Mouse (Mus musculus) kidney, embryonic 15.5 days (tissue): ENCODE data around the gene Tmem9. TPM values are rescaled to one million over a fixed set of nuclear protein-coding genes. Genes with fewer than 3 reads are reported as not detected.

Experiments used
- ATAC-seq: fragments of 200-750 bp; cut with Nextera tagmentation; replicated peaks from 2 replicates; pipeline ENCODE4 v1.8.0; 2017; ENCODE audit warnings: moderate TSS enrichment; ENCODE audit not compliant: low FRiP score
- H3K27ac ChIP-seq: fragments of 300-500 bp; sonication (generic); 2 replicates; pipeline ENCODE4 v1.5.1; 2015; ENCODE audit warnings: mild to moderate bottlenecking, inconsistent platforms
- H3K27me3 ChIP-seq: fragments of 300-500 bp; sonication (generic); 2 replicates; pipeline ENCODE4 v1.6.1; 2015; ENCODE audit warnings: inconsistent platforms
- H3K36me3 ChIP-seq: fragments of 300-500 bp; sonication (generic); 2 replicates; pipeline ENCODE4 v1.6.1; 2015; ENCODE audit warnings: inconsistent platforms
- H3K4me1 ChIP-seq: fragments of 300-500 bp; sonication (generic); 2 replicates; pipeline ENCODE4 v1.6.1; 2015; ENCODE audit warnings: inconsistent platforms
- H3K4me2 ChIP-seq: fragments of 300-500 bp; sonication (generic); 2 replicates; pipeline ENCODE4 v1.6.1; 2015; ENCODE audit warnings: moderate library complexity, mild to moderate bottlenecking, inconsistent platforms
- H3K4me3 ChIP-seq: fragments of 300-500 bp; sonication (generic); replicated peaks from 2 replicates; pipeline ENCODE4 v1.5.1; 2015; ENCODE audit warnings: mild to moderate bottlenecking, inconsistent platforms
- H3K9ac ChIP-seq: fragments of 300-500 bp; sonication (generic); 2 replicates; pipeline ENCODE4 v1.6.1; 2015; ENCODE audit warnings: mild to moderate bottlenecking, inconsistent platforms
- H3K9me3 ChIP-seq: fragments of 300-500 bp; sonication (generic); replicated peaks from 2 replicates; pipeline ENCODE4 v1.6.1; 2016; ENCODE audit warnings: inconsistent platforms
- WGBS: fragments of 180-500 bp; shearing (Covaris S2); methylation state at CpG from one replicate; pipeline ENCODE4 v1.1.7; 2015; ENCODE audit warnings: mixed read lengths; 5-methylcytosine and 5-hydroxymethylcytosine counted together
- polyA plus RNA-seq: library from polyadenylated mRNA; unstranded; fragments of >200 nt; fragmentation: Nextera tagmentation; extraction: Ambion mirVana; gene quantifications from 2 replicates; pipeline ENCODE4 v1.2.1, GENCODE M21; 2015

Gene Tmem9
- polyA plus RNA-seq, 1 experiment from 2014 or later = 224 TPM

- no peaks in the 10 kb centered on the region for H3K4me1 ChIP-seq
- H3K4me3 ChIP-seq = no peak overlapping the region
- no peak overlapping the region for H3K9ac ChIP-seq
- no peaks in the 10 kb centered on the region for H3K36me3 ChIP-seq
- no peaks in the 10 kb centered on the region for H3K9me3 ChIP-seq
- no peak overlapping the region for H3K4me2 ChIP-seq
- H3K27ac ChIP-seq = no peak overlapping the region
- ATAC-seq = no peak
- 81% methylated on average over 2 of the region's 2 CpGs for WGBS
- peaks cover 3% of the 10 kb centered on the region for H3K27me3 ChIP-seq
Measured at GRCm38 (mm10) chr1:136001438-136001837, 6.5 kb upstream of the Tmem9 start.

- Histone ChIP-seq H3K27ac (no peak within 1 kb of the TSS), H3K27me3 (peaks cover 11% of the 10 kb centered on the region), H3K36me3 (no peaks in the 10 kb centered on the region), H3K4me3 (peak within 1 kb of the TSS; percentile 55), H3K9me3 (no peaks in the 10 kb centered on the region), H3K4me1 (peaks cover 15% of the 10 kb centered on the region), H3K4me2 (peak within 1 kb of the TSS; percentile 87), H3K9ac (0 out of 2 replicates have a peak within 1 kb of the TSS, but pooled peaks have one; percentile 23)
- ATAC-seq = no peak
- 64% methylated on average over 3 of the region's 3 CpGs for WGBS
Measured at GRCm38 (mm10) chr1:136006292-136006748, 1.6 kb upstream of the Tmem9 start, which contains the start of gene Igfn1. Igfn1 (minus strand) TSS chr1:136006342.

- Histone ChIP-seq H3K9me3 (no peaks in the 10 kb centered on the region), H3K27ac (no peak overlapping the region), H3K27me3 (peaks cover 11% of the 10 kb centered on the region), H3K36me3 (no peaks in the 10 kb centered on the region), H3K4me3 (peak overlapping the region; percentile 55), H3K9ac (no peak overlapping the region), H3K4me2 (peak overlapping the region; percentile 87), H3K4me1 (peaks cover 19% of the 10 kb centered on the region)
- 19% methylated on average over 8 of the region's 8 CpGs for WGBS
- no peak; the same call in 1 of the 2 replicates for ATAC-seq
Measured at GRCm38 (mm10) chr1:136008159-136008533, 196 bp downstream of the Tmem9 start.

GRCm38 (mm10) chr1:136010247-136010646, 2.3 kb downstream of the Tmem9 start:
- Histone ChIP-seq H3K4me2 (no peak overlapping the region), H3K9ac (no peak overlapping the region), H3K27me3 (peaks cover 11% of the 10 kb centered on the region), H3K4me1 (peaks cover 19% of the 10 kb centered on the region), H3K27ac (no peak overlapping the region), H3K36me3 (no peaks in the 10 kb centered on the region), H3K4me3 (no peak overlapping the region), H3K9me3 (no peaks in the 10 kb centered on the region)
- WGBS = 95% methylated on average over 4 of the region's 4 CpGs
- ATAC-seq = no peak

- 63% methylated on average over 4 of the region's 4 CpGs for WGBS
- ATAC-seq = no peak
- no peaks in the 10 kb centered on the region for H3K9me3 ChIP-seq
Measured at GRCm38 (mm10) chr1:136013513-136013912, 5.6 kb downstream of the Tmem9 start.

GRCm38 (mm10) chr1:136014796-136015502, 7.0 kb downstream of the Tmem9 start:
- 75% methylated on average over 2 of the region's 2 CpGs for WGBS
- H3K4me1 ChIP-seq = peaks cover 17% of the 10 kb centered on the region
- H3K4me2 ChIP-seq = no peak overlapping the region
- peaks cover 3% of the 10 kb centered on the region; the same call in 1 of the 2 replicates for H3K36me3 ChIP-seq
- no peak overlapping the region for H3K9ac ChIP-seq
- no peak for ATAC-seq
- H3K27me3 ChIP-seq = no peaks in the 10 kb centered on the region
- no peaks in the 10 kb centered on the region for H3K9me3 ChIP-seq
- H3K27ac ChIP-seq = no peak overlapping the region
- H3K4me3 ChIP-seq = no peak overlapping the region

More at GRCm38 (mm10) chr1:136013513-136013912, 5.6 kb downstream of the Tmem9 start:
- no peaks in the 10 kb centered on the region for H3K36me3 ChIP-seq
- H3K27me3 ChIP-seq = no peaks in the 10 kb centered on the region
- H3K4me1 ChIP-seq = peaks cover 9% of the 10 kb centered on the region; the same call in 1 of the 2 replicates
- H3K9ac ChIP-seq = no peak overlapping the region
- no peak overlapping the region for H3K27ac ChIP-seq
- no peak overlapping the region for H3K4me2 ChIP-seq
- H3K4me3 ChIP-seq = no peak overlapping the region

GRCm38 (mm10) chr1:136017307-136017706, 9.4 kb downstream of the Tmem9 start:
- 81% methylated on average over 2 of the region's 2 CpGs for WGBS
- Histone ChIP-seq H3K36me3 (peaks cover 24% of the 10 kb centered on the region), H3K27me3 (no peaks in the 10 kb centered on the region), H3K4me1 (peaks cover 14% of the 10 kb centered on the region), H3K27ac (peak overlapping the region; percentile 5; the same call in 1 of the 2 replicates), H3K4me3 (no peak overlapping the region; the same call in 1 of the 2 replicates), H3K9me3 (no peaks in the 10 kb centered on the region), H3K9ac (no peak overlapping the region), H3K4me2 (peak overlapping the region; percentile 84)
- peak; percentile 41; the same call in 1 of the 2 replicates for ATAC-seq

GRCm38 (mm10) chr1:136017907-136018313, 10.0 kb downstream of the Tmem9 start:
- peak overlapping the region; percentile 71 for H3K9ac ChIP-seq
- H3K27me3 ChIP-seq = no peaks in the 10 kb centered on the region
- peaks cover 30% of the 10 kb centered on the region for H3K36me3 ChIP-seq
- H3K4me2 ChIP-seq = peak overlapping the region; percentile 84
- H3K4me1 ChIP-seq = peaks cover 14% of the 10 kb centered on the region
- peak overlapping the region; percentile 85 for H3K27ac ChIP-seq
- WGBS = under 1% methylated on average over 22 of the region's 22 CpGs
- peak; percentile 98 for ATAC-seq
- H3K9me3 ChIP-seq = no peaks in the 10 kb centered on the region
- H3K4me3 ChIP-seq = peak overlapping the region; percentile 87

GRCm38 (mm10) chr1:136018390-136019189, 10.6 kb downstream of the Tmem9 start:
- H3K9ac ChIP-seq = peak overlapping the region; percentile 71
- peak; percentile 58 for ATAC-seq
- peak overlapping the region; percentile 84 for H3K4me2 ChIP-seq
- H3K27ac ChIP-seq = peak overlapping the region; percentile 85
- no peaks in the 10 kb centered on the region for H3K27me3 ChIP-seq
- 4% methylated on average over 24 of the region's 24 CpGs for WGBS
- H3K4me3 ChIP-seq = peak overlapping the region; percentile 87
- H3K9me3 ChIP-seq = no peaks in the 10 kb centered on the region
- H3K4me1 ChIP-seq = peaks cover 14% of the 10 kb centered on the region
- peaks cover 37% of the 10 kb centered on the region for H3K36me3 ChIP-seq

GRCm38 (mm10) chr1:136030201-136030600, 22.3 kb downstream of the Tmem9 start:
- Histone ChIP-seq H3K9me3 (no peaks in the 10 kb centered on the region), H3K27ac (no peak overlapping the region), H3K4me1 (peaks cover 3% of the 10 kb centered on the region; the same call in 1 of the 2 replicates), H3K36me3 (peaks cover 99% of the 10 kb centered on the region), H3K4me2 (no peak overlapping the region), H3K9ac (no peak overlapping the region), H3K27me3 (no peaks in the 10 kb centered on the region), H3K4me3 (no peak overlapping the region)
- ATAC-seq = no peak
- WGBS = 54% methylated on average over 7 of the region's 7 CpGs

GRCm38 (mm10) chr1:136031697-136032096, 23.7 kb downstream of the Tmem9 start:
- peaks cover 90% of the 10 kb centered on the region for H3K36me3 ChIP-seq
- no peak overlapping the region for H3K4me3 ChIP-seq
- H3K4me1 ChIP-seq = peaks cover 3% of the 10 kb centered on the region; the same call in 1 of the 2 replicates
- no peak overlapping the region for H3K4me2 ChIP-seq
- no peak overlapping the region for H3K9ac ChIP-seq
- no peaks in the 10 kb centered on the region for H3K27me3 ChIP-seq
- no peak overlapping the region for H3K27ac ChIP-seq
- 73% methylated on average over 7 of the region's 8 CpGs for WGBS
- ATAC-seq = no peak
- H3K9me3 ChIP-seq = no peaks in the 10 kb centered on the region

- Histone ChIP-seq H3K36me3 (peaks cover 77% of the 10 kb centered on the region), H3K9me3 (no peaks in the 10 kb centered on the region), H3K27me3 (no peaks in the 10 kb centered on the region), H3K9ac (no peak overlapping the region), H3K4me1 (peaks cover 3% of the 10 kb centered on the region; the same call in 1 of the 2 replicates), H3K27ac (no peak overlapping the region), H3K4me3 (no peak overlapping the region), H3K4me2 (no peak overlapping the region)
- ATAC-seq = no peak
- 64% methylated on average over 7 of the region's 7 CpGs for WGBS
Measured at GRCm38 (mm10) chr1:136032961-136033360, 25.0 kb downstream of the Tmem9 start.
